Mouse (Mus musculus): ENCODE results near the gene Chrne.

GRCm38 (mm10) chr11:70594253-70594989, 24.6 kb downstream of the Chrne start:
- TF ChIP-seq CTCF (IDR thresholded peaks at IDR 0.05; ENCODE audit: borderline replicate concordance, extremely low read depth, insufficient read depth, insufficient read length) (no peak), POLR2A (IDR thresholded peaks at IDR 0.05; ENCODE audit: borderline replicate concordance, extremely low read depth, insufficient read depth, insufficient read length, poor library complexity, severe bottlenecking) (no peak)
